Mouse (Mus musculus): ENCODE measurements around the gene Ypel5. TPM values are rescaled to one million over a fixed set of nuclear protein-coding genes. Genes with fewer than 3 reads are reported as not detected.

Ypel5 gene
- polyA plus RNA-seq, 1 experiment from 2014 or later = 116 TPM

GRCm38 (mm10) chr17:72837824-72838474, 1.7 kb downstream of the Ypel5 start:
- Histone ChIP-seq H3K9ac (replicated peaks; ENCODE audit: low read depth, low read length) (peak overlapping the region; percentile 99), H3K4me2 (ENCODE audit: low read length) (peak overlapping the region; percentile 74), H3K27ac (ENCODE audit: low read length) (peak overlapping the region; percentile 74; the same call in 1 of the 2 replicates), H3K36me3 (ENCODE audit: control insufficient read depth, insufficient read depth) (no peaks in the 10 kb centered on the region), H3K9me3 (ENCODE audit: control insufficient read depth, low read length) (no peaks in the 10 kb centered on the region), H3K27me3 (replicated peaks; ENCODE audit: control insufficient read depth, insufficient read depth, low read length) (no peaks in the 10 kb centered on the region), H3K4me3 (replicated peaks; ENCODE audit: low read length) (peak overlapping the region; percentile 98), H3K4me1 (replicated peaks; ENCODE audit: control insufficient read depth, insufficient read depth, low read length) (peaks cover 12% of the 10 kb centered on the region)
- no peak for ATAC-seq
- 26% methylated on average over 8 of the region's 8 CpGs for WGBS

- H3K36me3 ChIP-seq (ENCODE audit: control insufficient read depth, insufficient read depth) = no peaks in the 10 kb centered on the region
- H3K4me3 ChIP-seq (replicated peaks; ENCODE audit: low read length) = no peak overlapping the region
- WGBS = 83% methylated on average over 2 of the region's 2 CpGs
- H3K27ac ChIP-seq (ENCODE audit: low read length) = no peak overlapping the region
- H3K9ac ChIP-seq (replicated peaks; ENCODE audit: low read depth, low read length) = no peak overlapping the region
- H3K4me1 ChIP-seq (replicated peaks; ENCODE audit: control insufficient read depth, insufficient read depth, low read length) = peaks cover 12% of the 10 kb centered on the region
- no peak overlapping the region for H3K4me2 ChIP-seq (ENCODE audit: low read length)
- no peaks in the 10 kb centered on the region for H3K27me3 ChIP-seq (replicated peaks; ENCODE audit: control insufficient read depth, insufficient read depth, low read length)
- ATAC-seq = no peak
- H3K9me3 ChIP-seq (ENCODE audit: control insufficient read depth, low read length) = no peaks in the 10 kb centered on the region
Measured at GRCm38 (mm10) chr17:72839000-72839399, 2.7 kb downstream of the Ypel5 start.

GRCm38 (mm10) chr17:72844393-72844792, 8.1 kb downstream of the Ypel5 start:
- Histone ChIP-seq H3K27me3 (replicated peaks; ENCODE audit: control insufficient read depth, insufficient read depth, low read length) (no peaks in the 10 kb centered on the region), H3K4me1 (replicated peaks; ENCODE audit: control insufficient read depth, insufficient read depth, low read length) (0 out of 2 replicates have a peak, but pooled peaks cover 2% of the 10 kb centered on the region), H3K9me3 (ENCODE audit: control insufficient read depth, low read length) (no peaks in the 10 kb centered on the region), H3K27ac (ENCODE audit: low read length) (no peak overlapping the region), H3K4me3 (replicated peaks; ENCODE audit: low read length) (no peak overlapping the region), H3K36me3 (ENCODE audit: control insufficient read depth, insufficient read depth) (no peaks in the 10 kb centered on the region), H3K4me2 (ENCODE audit: low read length) (no peak overlapping the region), H3K9ac (replicated peaks; ENCODE audit: low read depth, low read length) (no peak overlapping the region)
- WGBS = 98% methylated on average over 6 of the region's 6 CpGs
- ATAC-seq = no peak

GRCm38 (mm10) chr17:72844949-72845490, 8.8 kb downstream of the Ypel5 start:
- H3K9ac ChIP-seq (replicated peaks; ENCODE audit: low read depth, low read length) = no peak overlapping the region
- H3K4me2 ChIP-seq (ENCODE audit: low read length) = no peak overlapping the region
- 90% methylated on average over 7 of the region's 7 CpGs for WGBS
- H3K4me3 ChIP-seq (replicated peaks; ENCODE audit: low read length) = no peak overlapping the region
- no peaks in the 10 kb centered on the region for H3K36me3 ChIP-seq (ENCODE audit: control insufficient read depth, insufficient read depth)
- no peaks in the 10 kb centered on the region for H3K27me3 ChIP-seq (replicated peaks; ENCODE audit: control insufficient read depth, insufficient read depth, low read length)
- no peaks in the 10 kb centered on the region for H3K9me3 ChIP-seq (ENCODE audit: control insufficient read depth, low read length)
- H3K4me1 ChIP-seq (replicated peaks; ENCODE audit: control insufficient read depth, insufficient read depth, low read length) = no peaks in the 10 kb centered on the region
- no peak for ATAC-seq
- no peak overlapping the region for H3K27ac ChIP-seq (ENCODE audit: low read length)

- no peak for ATAC-seq
- H3K4me2 ChIP-seq (ENCODE audit: low read length) = no peak overlapping the region
- H3K4me3 ChIP-seq (replicated peaks; ENCODE audit: low read length) = no peak overlapping the region
- H3K9ac ChIP-seq (replicated peaks; ENCODE audit: low read depth, low read length) = no peak overlapping the region
- H3K9me3 ChIP-seq (ENCODE audit: control insufficient read depth, low read length) = no peaks in the 10 kb centered on the region
- no peaks in the 10 kb centered on the region for H3K36me3 ChIP-seq (ENCODE audit: control insufficient read depth, insufficient read depth)
- H3K27ac ChIP-seq (ENCODE audit: low read length) = no peak overlapping the region
- H3K4me1 ChIP-seq (replicated peaks; ENCODE audit: control insufficient read depth, insufficient read depth, low read length) = no peaks in the 10 kb centered on the region
- no peaks in the 10 kb centered on the region for H3K27me3 ChIP-seq (replicated peaks; ENCODE audit: control insufficient read depth, insufficient read depth, low read length)
Measured at GRCm38 (mm10) chr17:72845521-72845920, 9.3 kb downstream of the Ypel5 start.

- 88% methylated on average over 1 of the region's 1 CpGs for WGBS
- no peak overlapping the region for H3K9ac ChIP-seq (replicated peaks; ENCODE audit: low read depth, low read length)
- no peaks in the 10 kb centered on the region for H3K9me3 ChIP-seq (ENCODE audit: control insufficient read depth, low read length)
- H3K27me3 ChIP-seq (replicated peaks; ENCODE audit: control insufficient read depth, insufficient read depth, low read length) = no peaks in the 10 kb centered on the region
- no peaks in the 10 kb centered on the region for H3K4me1 ChIP-seq (replicated peaks; ENCODE audit: control insufficient read depth, insufficient read depth, low read length)
- H3K36me3 ChIP-seq (ENCODE audit: control insufficient read depth, insufficient read depth) = peaks cover 5% of the 10 kb centered on the region; the same call in 1 of the 2 replicates
- no peak overlapping the region for H3K4me3 ChIP-seq (replicated peaks; ENCODE audit: low read length)
- no peak for ATAC-seq
- no peak overlapping the region for H3K27ac ChIP-seq (ENCODE audit: low read length)
- H3K4me2 ChIP-seq (ENCODE audit: low read length) = no peak overlapping the region
Measured at GRCm38 (mm10) chr17:72855298-72855697, 19.0 kb downstream of the Ypel5 start.

- Histone ChIP-seq H3K4me2 (ENCODE audit: low read length) (no peak overlapping the region), H3K4me1 (replicated peaks; ENCODE audit: control insufficient read depth, insufficient read depth, low read length) (no peaks in the 10 kb centered on the region), H3K9ac (replicated peaks; ENCODE audit: low read depth, low read length) (no peak overlapping the region), H3K27me3 (replicated peaks; ENCODE audit: control insufficient read depth, insufficient read depth, low read length) (no peaks in the 10 kb centered on the region), H3K27ac (ENCODE audit: low read length) (no peak overlapping the region), H3K4me3 (replicated peaks; ENCODE audit: low read length) (no peak overlapping the region), H3K9me3 (ENCODE audit: control insufficient read depth, low read length) (no peaks in the 10 kb centered on the region), H3K36me3 (ENCODE audit: control insufficient read depth, insufficient read depth) (peaks cover 3% of the 10 kb centered on the region; the same call in 1 of the 2 replicates)
- ATAC-seq = peak; percentile 75
- WGBS = 58% methylated on average over 13 of the region's 13 CpGs
Measured at GRCm38 (mm10) chr17:72857677-72858633, 21.7 kb downstream of the Ypel5 start.

- Histone ChIP-seq H3K27me3 (replicated peaks; ENCODE audit: control insufficient read depth, insufficient read depth, low read length) (no peaks in the 10 kb centered on the region), H3K36me3 (ENCODE audit: control insufficient read depth, insufficient read depth) (no peaks in the 10 kb centered on the region), H3K4me3 (replicated peaks; ENCODE audit: low read length) (no peak overlapping the region), H3K9me3 (ENCODE audit: control insufficient read depth, low read length) (no peaks in the 10 kb centered on the region), H3K27ac (ENCODE audit: low read length) (no peak overlapping the region), H3K4me2 (ENCODE audit: low read length) (no peak overlapping the region), H3K4me1 (replicated peaks; ENCODE audit: control insufficient read depth, insufficient read depth, low read length) (no peaks in the 10 kb centered on the region), H3K9ac (replicated peaks; ENCODE audit: low read depth, low read length) (no peak overlapping the region)
- WGBS = 82% methylated on average over 10 of the region's 10 CpGs
- no peak for ATAC-seq
Measured at GRCm38 (mm10) chr17:72863226-72863625, 27.0 kb downstream of the Ypel5 start.

- no peaks in the 10 kb centered on the region for H3K4me1 ChIP-seq (replicated peaks; ENCODE audit: control insufficient read depth, insufficient read depth, low read length)
- H3K27ac ChIP-seq (ENCODE audit: low read length) = no peak overlapping the region
- no peak for ATAC-seq
- no peaks in the 10 kb centered on the region for H3K9me3 ChIP-seq (ENCODE audit: control insufficient read depth, low read length)
- no peak overlapping the region for H3K4me2 ChIP-seq (ENCODE audit: low read length)
- no peaks in the 10 kb centered on the region for H3K36me3 ChIP-seq (ENCODE audit: control insufficient read depth, insufficient read depth)
- no peak overlapping the region for H3K9ac ChIP-seq (replicated peaks; ENCODE audit: low read depth, low read length)
- H3K27me3 ChIP-seq (replicated peaks; ENCODE audit: control insufficient read depth, insufficient read depth, low read length) = no peaks in the 10 kb centered on the region
- WGBS = 93% methylated on average over 3 of the region's 3 CpGs
- H3K4me3 ChIP-seq (replicated peaks; ENCODE audit: low read length) = no peak overlapping the region
Measured at GRCm38 (mm10) chr17:72866624-72867245, 30.5 kb downstream of the Ypel5 start.

Data from forebrain, embryonic 16.5 days (tissue).